Mouse (Mus musculus): ENCODE data around the gene Kcnk2. TPM values are rescaled to one million over a fixed set of nuclear protein-coding genes. Genes with fewer than 3 reads are reported as not detected.

The Kcnk2 gene
- 6.5 and 7.8 TPM in 2 replicates for polyA plus RNA-seq (2014; fragmentation: Nextera tagmentation; extraction: Ambion mirVana)

DNA sequence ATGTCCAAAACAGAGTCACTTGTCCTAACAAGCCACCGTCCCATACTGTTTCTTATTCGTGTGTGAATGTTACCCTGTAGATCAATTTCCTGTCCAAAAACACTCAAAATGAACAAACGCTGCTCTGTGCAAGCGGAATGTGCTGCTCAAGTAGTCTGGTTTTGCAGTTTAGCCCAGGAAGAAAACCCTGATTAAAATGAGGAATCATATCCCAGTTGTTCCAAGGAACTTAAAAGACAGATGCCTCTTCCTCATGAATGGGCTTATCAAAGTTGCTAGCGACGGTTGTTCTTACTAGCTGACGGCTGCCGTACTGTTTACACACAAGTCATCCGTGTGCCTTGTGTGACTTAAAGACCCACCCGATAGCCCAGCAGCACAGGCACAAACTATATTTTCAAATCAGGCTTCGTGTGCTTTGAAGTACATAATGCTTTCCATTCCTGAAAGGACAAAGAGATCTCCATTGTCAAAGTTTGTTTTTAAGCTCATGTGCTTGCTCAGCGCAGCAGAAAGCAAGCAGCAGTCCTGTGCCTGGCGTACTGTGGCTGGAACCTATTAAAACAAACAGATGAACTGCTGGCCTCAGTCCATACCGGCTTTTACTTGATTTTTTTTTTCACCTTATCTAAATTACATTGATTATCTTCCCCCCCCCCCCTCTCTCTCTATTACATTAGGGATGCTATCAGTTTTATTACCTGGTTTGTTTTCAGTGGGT lies at the start of gene Kcnk2:
Gene Kcnk2 (minus strand): TSS at position 51 of the 721 bp plus-strand sequence.
- H3K9me3 ChIP-seq (ENCODE audit: control insufficient read depth, low read length), result no peaks in the 10 kb centered on the region
- H3K4me2 ChIP-seq (ENCODE audit: low read length), result peak within 1 kb of the TSS; percentile 41
- ATAC-seq (replicated peaks; ENCODE audit: low FRiP score, low TSS enrichment, low read depth), result peak; percentile 67
- H3K4me1 ChIP-seq (replicated peaks; ENCODE audit: control insufficient read depth, insufficient read depth, low read length), result peaks cover 11% of the 10 kb centered on the region; the same call in 1 of the 2 replicates
- no peaks in the 10 kb centered on the region for H3K27me3 ChIP-seq (replicated peaks; ENCODE audit: control insufficient read depth, insufficient read depth, low read length)
- H3K36me3 ChIP-seq (ENCODE audit: control insufficient read depth, insufficient read depth, low read length), result no peaks in the 10 kb centered on the region
- DNase-seq (ENCODE audit: low spot score), result peak; percentile 60
- 0 out of 2 replicates have a peak within 1 kb of the TSS, but pooled peaks have one; percentile 10 for H3K4me3 ChIP-seq (ENCODE audit: low read depth, low read length)
- WGBS, result 13% methylated on average over 14 of the region's 14 CpGs
- H3K9ac ChIP-seq (ENCODE audit: low read length), result no peak within 1 kb of the TSS
- H3K27ac ChIP-seq (ENCODE audit: low read depth), result no peak within 1 kb of the TSS

DNA sequence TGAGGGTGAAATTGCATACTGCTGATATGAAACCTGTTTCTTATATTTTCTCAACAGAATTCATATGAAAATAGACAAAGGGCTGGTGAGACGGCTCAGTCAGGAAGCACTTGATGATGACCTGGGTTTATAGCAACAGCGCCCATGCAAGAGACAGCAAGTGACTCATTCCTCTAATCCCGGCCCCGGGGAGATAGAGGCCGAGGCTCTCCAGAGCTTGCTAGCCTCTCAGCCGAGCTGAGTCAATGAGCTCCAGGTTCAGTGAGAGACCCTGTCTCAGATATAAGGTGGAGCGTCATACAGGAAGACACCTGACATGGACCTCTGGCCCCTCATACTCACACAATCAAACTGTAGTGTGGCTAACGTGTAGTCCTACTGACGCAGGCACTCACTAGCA lies 38.7 kb upstream of the Kcnk2 start:
- ATAC-seq (replicated peaks; ENCODE audit: low FRiP score, low TSS enrichment, low read depth) (no peak), DNase-seq (ENCODE audit: low spot score) (no peak)
- no peak overlapping the region for H3K9ac ChIP-seq (ENCODE audit: low read length)
- no peak overlapping the region for H3K27ac ChIP-seq (ENCODE audit: low read depth)
- no peaks in the 10 kb centered on the region for H3K27me3 ChIP-seq (replicated peaks; ENCODE audit: control insufficient read depth, insufficient read depth, low read length)
- no peaks in the 10 kb centered on the region for H3K4me1 ChIP-seq (replicated peaks; ENCODE audit: control insufficient read depth, insufficient read depth, low read length)
- 70% methylated on average over 9 of the region's 9 CpGs for whole genome bisulfite sequencing
- H3K36me3 ChIP-seq (ENCODE audit: control insufficient read depth, insufficient read depth, low read length), result no peaks in the 10 kb centered on the region
- H3K9me3 ChIP-seq (ENCODE audit: control insufficient read depth, low read length), result no peaks in the 10 kb centered on the region
- no peak overlapping the region for H3K4me2 ChIP-seq (ENCODE audit: low read length)
- H3K4me3 ChIP-seq (ENCODE audit: low read depth, low read length), result no peak overlapping the region

DNA sequence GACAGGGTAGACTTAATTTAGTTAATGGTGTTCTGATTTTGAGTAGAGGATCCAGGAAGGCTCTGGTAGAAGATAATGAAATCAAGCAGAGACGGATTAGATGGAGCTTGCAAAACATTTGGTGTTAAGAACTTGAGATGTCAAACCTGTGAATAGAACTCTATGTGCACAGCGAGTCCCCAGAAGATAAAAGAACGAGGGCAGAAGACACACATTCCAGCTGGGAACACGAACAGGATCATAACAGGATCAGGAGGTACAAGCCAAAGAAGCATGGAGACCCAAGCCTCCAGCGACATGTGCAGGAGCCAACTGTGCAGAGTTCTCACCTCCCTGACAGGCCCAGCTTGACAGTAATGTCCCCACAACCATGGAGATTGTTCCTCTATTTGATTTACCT lies 35.1 kb upstream of the Kcnk2 start:
- no peak overlapping the region for H3K27ac ChIP-seq (ENCODE audit: low read depth)
- no peaks in the 10 kb centered on the region for H3K4me1 ChIP-seq (replicated peaks; ENCODE audit: control insufficient read depth, insufficient read depth, low read length)
- WGBS, result 77% methylated on average over 5 of the region's 5 CpGs
- DNase-seq (ENCODE audit: low spot score) (no peak), ATAC-seq (replicated peaks; ENCODE audit: low FRiP score, low TSS enrichment, low read depth) (no peak)
- H3K27me3 ChIP-seq (replicated peaks; ENCODE audit: control insufficient read depth, insufficient read depth, low read length), result no peaks in the 10 kb centered on the region
- no peaks in the 10 kb centered on the region for H3K36me3 ChIP-seq (ENCODE audit: control insufficient read depth, insufficient read depth, low read length)
- no peak overlapping the region for H3K9ac ChIP-seq (ENCODE audit: low read length)
- H3K9me3 ChIP-seq (ENCODE audit: control insufficient read depth, low read length), result no peaks in the 10 kb centered on the region
- H3K4me2 ChIP-seq (ENCODE audit: low read length), result no peak overlapping the region
- no peak overlapping the region for H3K4me3 ChIP-seq (ENCODE audit: low read depth, low read length)

DNA sequence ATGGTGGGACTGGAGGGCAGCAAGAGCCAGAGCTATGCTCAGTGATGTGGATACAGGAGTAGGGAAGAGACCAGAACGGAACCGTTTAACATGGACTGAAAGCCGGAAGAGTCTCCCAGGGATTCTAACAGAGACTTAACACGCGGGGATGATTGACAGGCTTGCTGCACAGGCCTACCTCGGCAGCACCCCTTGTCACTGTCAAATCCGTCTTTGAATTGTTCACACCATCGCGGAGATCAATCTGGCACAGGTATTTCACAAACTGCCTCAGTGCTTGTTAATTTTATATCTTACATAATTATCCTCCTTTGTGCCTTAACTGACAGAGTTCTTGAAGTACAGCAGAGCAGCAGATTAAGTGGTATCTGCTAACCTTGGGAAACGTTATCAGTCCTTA lies 33.4 kb upstream of the Kcnk2 start:
- ATAC-seq (replicated peaks; ENCODE audit: low FRiP score, low TSS enrichment, low read depth), result no peak
- H3K9me3 ChIP-seq (ENCODE audit: control insufficient read depth, low read length), result no peaks in the 10 kb centered on the region
- H3K4me3 ChIP-seq (ENCODE audit: low read depth, low read length), result no peak overlapping the region
- H3K9ac ChIP-seq (ENCODE audit: low read length), result no peak overlapping the region
- peaks cover 2% of the 10 kb centered on the region; the same call in 1 of the 2 replicates for H3K4me1 ChIP-seq (replicated peaks; ENCODE audit: control insufficient read depth, insufficient read depth, low read length)
- H3K36me3 ChIP-seq (ENCODE audit: control insufficient read depth, insufficient read depth, low read length), result no peaks in the 10 kb centered on the region
- no peak for DNase-seq (ENCODE audit: low spot score)
- no peak overlapping the region for H3K4me2 ChIP-seq (ENCODE audit: low read length)
- no peaks in the 10 kb centered on the region for H3K27me3 ChIP-seq (replicated peaks; ENCODE audit: control insufficient read depth, insufficient read depth, low read length)
- 87% methylated on average over 10 of the region's 10 CpGs for WGBS
- H3K27ac ChIP-seq (ENCODE audit: low read depth), result no peak overlapping the region

DNA sequence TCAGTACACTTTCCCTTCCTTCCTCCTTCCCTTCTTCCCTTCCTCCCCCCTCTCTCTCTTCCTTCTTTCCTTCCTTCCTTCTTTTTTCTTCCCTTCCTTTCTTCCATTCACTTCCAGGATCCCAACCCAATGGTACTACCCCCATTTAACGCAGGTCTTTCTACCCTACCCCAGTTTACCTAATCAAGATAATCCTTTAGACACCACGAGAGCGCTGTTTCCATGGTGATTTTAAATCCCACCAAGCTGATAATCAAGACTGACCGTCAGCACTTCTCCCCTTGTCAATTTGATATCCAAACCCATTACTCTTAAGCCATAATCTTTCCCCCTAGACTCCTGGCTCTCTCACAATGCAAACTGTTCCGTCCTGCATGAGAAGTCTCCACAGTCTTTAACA lies 29.4 kb upstream of the Kcnk2 start:
- Histone ChIP-seq H3K9ac (ENCODE audit: low read length) (no peak overlapping the region), H3K9me3 (ENCODE audit: control insufficient read depth, low read length) (no peaks in the 10 kb centered on the region), H3K27ac (ENCODE audit: low read depth) (no peak overlapping the region), H3K36me3 (ENCODE audit: control insufficient read depth, insufficient read depth, low read length) (no peaks in the 10 kb centered on the region), H3K4me1 (replicated peaks; ENCODE audit: control insufficient read depth, insufficient read depth, low read length) (peaks cover 11% of the 10 kb centered on the region), H3K4me3 (ENCODE audit: low read depth, low read length) (no peak overlapping the region), H3K4me2 (ENCODE audit: low read length) (no peak overlapping the region), H3K27me3 (replicated peaks; ENCODE audit: control insufficient read depth, insufficient read depth, low read length) (no peaks in the 10 kb centered on the region)
- 47% methylated on average over 5 of the region's 5 CpGs for WGBS
- no peak for DNase-seq (ENCODE audit: low spot score)
- ATAC-seq (replicated peaks; ENCODE audit: low FRiP score, low TSS enrichment, low read depth), result no peak

DNA sequence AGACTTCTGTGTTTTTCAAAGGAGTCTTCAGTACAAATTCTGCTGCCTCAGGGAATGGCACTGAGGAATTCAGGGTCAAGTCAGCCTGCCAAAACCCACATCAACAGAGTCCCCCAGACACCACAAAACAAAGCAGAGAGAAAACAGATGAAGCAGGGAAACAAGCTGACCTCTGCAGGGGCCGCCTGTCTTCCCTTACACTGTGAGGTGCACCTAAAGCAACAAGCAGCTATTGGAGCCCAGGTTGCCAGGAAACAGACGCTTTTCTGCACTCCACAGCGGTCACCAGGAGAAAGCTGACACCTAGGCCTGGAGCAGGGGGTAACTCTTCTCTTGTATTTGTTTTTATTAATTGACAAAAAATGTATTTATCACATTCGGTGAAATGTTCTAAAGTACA lies 28.5 kb upstream of the Kcnk2 start:
- H3K4me2 ChIP-seq (ENCODE audit: low read length), result no peak overlapping the region
- no peaks in the 10 kb centered on the region for H3K36me3 ChIP-seq (ENCODE audit: control insufficient read depth, insufficient read depth, low read length)
- DNase-seq (ENCODE audit: low spot score), result no peak
- no peak for ATAC-seq (replicated peaks; ENCODE audit: low FRiP score, low TSS enrichment, low read depth)
- peaks cover 11% of the 10 kb centered on the region for H3K4me1 ChIP-seq (replicated peaks; ENCODE audit: control insufficient read depth, insufficient read depth, low read length)
- no peaks in the 10 kb centered on the region for H3K27me3 ChIP-seq (replicated peaks; ENCODE audit: control insufficient read depth, insufficient read depth, low read length)
- H3K9me3 ChIP-seq (ENCODE audit: control insufficient read depth, low read length), result no peaks in the 10 kb centered on the region
- H3K4me3 ChIP-seq (ENCODE audit: low read depth, low read length), result no peak overlapping the region
- no peak overlapping the region for H3K9ac ChIP-seq (ENCODE audit: low read length)
- H3K27ac ChIP-seq (ENCODE audit: low read depth), result no peak overlapping the region
- WGBS, result 24% methylated on average over 4 of the region's 4 CpGs

DNA sequence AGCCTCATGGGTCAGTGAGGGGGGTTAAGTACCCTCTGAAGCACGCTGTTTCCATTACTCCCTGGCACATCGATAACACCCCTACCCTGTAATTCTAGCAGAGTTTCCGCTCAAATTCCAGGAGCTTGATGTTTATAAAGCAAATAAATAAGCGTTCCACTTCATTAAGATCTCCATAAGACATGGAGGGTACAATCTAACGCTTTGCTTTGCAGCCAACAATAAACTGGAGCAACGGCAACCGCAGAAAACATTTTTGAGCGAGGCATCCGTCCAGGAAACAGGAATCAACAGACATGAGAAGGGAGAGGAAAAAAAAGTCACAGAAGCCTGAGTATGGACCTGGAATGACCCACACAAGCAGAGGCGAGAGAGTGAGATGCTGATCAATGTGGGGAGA lies 27.5 kb upstream of the Kcnk2 start:
- WGBS, result 60% methylated on average over 10 of the region's 10 CpGs
- DNase-seq (ENCODE audit: low spot score), result no peak
- no peak for ATAC-seq (replicated peaks; ENCODE audit: low FRiP score, low TSS enrichment, low read depth)

DNA sequence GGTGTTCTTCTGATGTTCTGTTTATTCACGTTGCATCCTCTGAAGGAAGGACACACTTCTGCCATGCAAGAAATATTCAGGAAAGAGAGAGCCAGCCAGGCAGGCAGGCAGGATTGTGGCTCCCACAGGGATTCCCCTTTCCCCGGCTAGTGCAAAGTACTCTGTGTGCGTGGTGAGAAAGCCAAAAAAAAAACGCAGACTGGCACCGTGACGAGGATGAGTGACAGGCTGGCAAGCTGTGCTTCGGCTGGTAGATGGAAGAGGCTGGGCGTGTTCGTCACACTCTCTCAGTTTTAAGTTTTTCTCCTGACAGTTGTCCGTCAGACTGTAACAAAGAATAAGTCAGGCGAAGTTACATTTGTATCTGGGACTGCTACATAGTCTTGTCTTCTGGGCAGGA lies 24.2 kb upstream of the Kcnk2 start:
- no peak overlapping the region for H3K27ac ChIP-seq (ENCODE audit: low read depth)
- ATAC-seq (replicated peaks; ENCODE audit: low FRiP score, low TSS enrichment, low read depth), result no peak

More for the DNA sequence above, 27.5 kb upstream of the Kcnk2 start:
- no peak overlapping the region for H3K9ac ChIP-seq (ENCODE audit: low read length)
- H3K27me3 ChIP-seq (replicated peaks; ENCODE audit: control insufficient read depth, insufficient read depth, low read length), result no peaks in the 10 kb centered on the region
- no peaks in the 10 kb centered on the region for H3K36me3 ChIP-seq (ENCODE audit: control insufficient read depth, insufficient read depth, low read length)
- H3K4me2 ChIP-seq (ENCODE audit: low read length), result no peak overlapping the region
- peaks cover 11% of the 10 kb centered on the region for H3K4me1 ChIP-seq (replicated peaks; ENCODE audit: control insufficient read depth, insufficient read depth, low read length)
- H3K4me3 ChIP-seq (ENCODE audit: low read depth, low read length), result no peak overlapping the region
- no peak overlapping the region for H3K27ac ChIP-seq (ENCODE audit: low read depth)
- H3K9me3 ChIP-seq (ENCODE audit: control insufficient read depth, low read length), result no peaks in the 10 kb centered on the region

DNA sequence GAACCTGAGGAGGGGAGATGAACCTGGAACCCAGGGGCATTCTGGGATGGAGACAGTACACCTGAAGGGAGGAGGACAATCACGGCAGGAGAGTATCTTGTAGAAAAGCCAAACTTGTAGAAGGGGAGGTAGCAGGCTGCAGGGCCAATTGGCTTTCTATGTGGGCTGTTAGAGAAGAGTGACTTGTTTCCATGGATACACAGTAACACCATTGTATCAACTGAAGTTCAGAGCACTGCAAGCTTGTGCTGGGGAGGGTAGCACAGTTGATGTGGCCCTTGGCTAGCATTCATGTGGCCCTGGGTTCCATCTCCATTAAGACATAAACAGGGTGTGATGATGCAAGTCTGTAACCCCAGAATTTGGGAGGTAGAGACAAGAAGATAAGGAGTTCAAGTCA lies 17.8 kb upstream of the Kcnk2 start:
- Histone ChIP-seq H3K27ac (ENCODE audit: low read depth) (no peak overlapping the region), H3K36me3 (ENCODE audit: control insufficient read depth, insufficient read depth, low read length) (no peaks in the 10 kb centered on the region), H3K4me3 (ENCODE audit: low read depth, low read length) (no peak overlapping the region), H3K4me2 (ENCODE audit: low read length) (no peak overlapping the region), H3K4me1 (replicated peaks; ENCODE audit: control insufficient read depth, insufficient read depth, low read length) (no peaks in the 10 kb centered on the region), H3K27me3 (replicated peaks; ENCODE audit: control insufficient read depth, insufficient read depth, low read length) (no peaks in the 10 kb centered on the region), H3K9me3 (ENCODE audit: control insufficient read depth, low read length) (no peaks in the 10 kb centered on the region), H3K9ac (ENCODE audit: low read length) (no peak overlapping the region)
- ATAC-seq (replicated peaks; ENCODE audit: low FRiP score, low TSS enrichment, low read depth) (no peak), DNase-seq (ENCODE audit: low spot score) (no peak)
- WGBS, result 72% methylated on average over 1 of the region's 1 CpGs

More for the DNA sequence above, 24.2 kb upstream of the Kcnk2 start:
- no peak for DNase-seq (ENCODE audit: low spot score)
- Histone ChIP-seq H3K4me3 (ENCODE audit: low read depth, low read length) (no peak overlapping the region), H3K27me3 (replicated peaks; ENCODE audit: control insufficient read depth, insufficient read depth, low read length) (no peaks in the 10 kb centered on the region), H3K9ac (ENCODE audit: low read length) (no peak overlapping the region), H3K9me3 (ENCODE audit: control insufficient read depth, low read length) (no peaks in the 10 kb centered on the region), H3K4me2 (ENCODE audit: low read length) (no peak overlapping the region), H3K36me3 (ENCODE audit: control insufficient read depth, insufficient read depth, low read length) (no peaks in the 10 kb centered on the region), H3K4me1 (replicated peaks; ENCODE audit: control insufficient read depth, insufficient read depth, low read length) (peaks cover 11% of the 10 kb centered on the region)
- 92% methylated on average over 11 of the region's 11 CpGs for WGBS

Measured in intestine, embryonic 14.5 days (tissue).